Comparison of ENCODE assay signal across 8 mouse cellular contexts in the genomic region with DNA sequence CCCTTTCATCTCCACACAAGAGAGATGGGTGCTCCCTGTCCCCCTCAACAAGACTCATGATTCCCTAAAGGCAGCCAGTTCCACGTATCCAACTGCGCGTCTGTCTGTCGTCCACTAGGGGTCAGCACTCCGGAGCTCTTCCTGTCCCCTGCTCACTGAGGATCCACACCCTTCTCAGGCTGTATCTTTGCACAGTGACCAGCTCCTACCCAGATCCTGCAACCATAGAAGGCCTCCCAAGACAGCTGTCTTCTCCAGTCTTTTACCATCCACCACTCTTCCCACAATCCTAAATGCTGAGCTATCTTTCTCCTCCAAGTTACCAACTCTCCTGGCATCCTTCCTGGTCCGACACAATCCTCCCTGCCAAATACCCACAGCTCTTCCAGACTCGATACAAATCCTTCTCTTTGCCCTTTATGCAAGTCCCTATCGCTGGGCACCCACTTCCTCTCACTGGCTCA. TPM values are rescaled to one million over a fixed set of nuclear protein-coding genes. Genes with fewer than 3 reads are reported as not detected.
DNase-seq lines count a peak whose midpoint lies in the region; ATAC-seq and TF ChIP-seq lines count a peak whose summit lies in the region.

No protein-coding gene starts in this region.

- H3K79me2 ChIP-seq in C2C12 (ENCODE audit: control insufficient read depth, insufficient read depth): no peaks in the 10 kb centered on the region

- H3K9me3 ChIP-seq in forebrain, embryonic 13.5 days (replicated peaks): no peaks in the 10 kb centered on the region

- peak; percentile 17 for DNase-seq in adrenal gland, adult 2 months
- DNase-seq in adrenal gland, postnatal 25 days: no peak
- peak; percentile 28 for DNase-seq in c-Kit-positive CD71-negative TER-119-negative erythroid progenitor cells, embryonic 14.5 days (ENCODE audit: low read depth)
- DNase-seq in kidney, postnatal 14 days: peak; percentile 36
- DNase-seq in right cerebral cortex, postnatal 25 days: peak; percentile 64

- no peak overlapping the region for H3K27ac ChIP-seq in forebrain, embryonic 13.5 days

- no peak overlapping the region for H3K4me3 ChIP-seq in C2C12 (ENCODE audit: insufficient read depth, poor library complexity, severe bottlenecking)
- H3K4me3 ChIP-seq in forebrain, embryonic 13.5 days: no peak overlapping the region

- no peak overlapping the region for H3K9ac ChIP-seq in forebrain, embryonic 13.5 days

- H3K27me3 ChIP-seq in C2C12 (ENCODE audit: control insufficient read depth, insufficient read depth, insufficient read length): peaks cover 13% of the 10 kb centered on the region
- H3K27me3 ChIP-seq in forebrain, embryonic 13.5 days: no peaks in the 10 kb centered on the region

- 25% methylated on average over 8 of the region's 8 CpGs for WGBS in forebrain, embryonic 13.5 days

- no peaks in the 10 kb centered on the region for H3K36me3 ChIP-seq in C2C12 (ENCODE audit: control insufficient read depth, insufficient read depth)
- H3K36me3 ChIP-seq in forebrain, embryonic 13.5 days (ENCODE audit: poor library complexity, severe bottlenecking): no peaks in the 10 kb centered on the region

- no peak overlapping the region for H3K4me2 ChIP-seq in forebrain, embryonic 13.5 days

- H3ac ChIP-seq in C2C12 (ENCODE audit: control insufficient read depth, insufficient read length, low read depth): no peak overlapping the region

- peak; percentile 66 for ATAC-seq in forebrain, embryonic 13.5 days
- ATAC-seq in megakaryocyte, adult 5-6 weeks (ENCODE audit: poor library complexity, severe bottlenecking): peak; percentile 88

- peak; percentile 83 for TF ChIP-seq CTCF in C2C12 (IDR thresholded peaks at IDR 0.05; ENCODE audit: control insufficient read depth, insufficient read depth, insufficient read length)

- no peaks in the 10 kb centered on the region for H3K79me3 ChIP-seq in C2C12 (ENCODE audit: low read depth)

- no peaks in the 10 kb centered on the region for H3K4me1 ChIP-seq in forebrain, embryonic 13.5 days

TF ChIP-seq in C2C12, 6 proteins besides CTCF, POLR2A, EP300 and RAD21:
- TF ChIP-seq MYOD1 (IDR thresholded peaks at IDR 0.05; ENCODE audit: control insufficient read depth, insufficient read length, low read depth) (no peak), CEBPB (IDR thresholded peaks at IDR 0.05; ENCODE audit: low read depth) (no peak), USF1 (IDR thresholded peaks at IDR 0.05; ENCODE audit: low read depth) (no peak), MYOG (IDR thresholded peaks at IDR 0.05; ENCODE audit: control insufficient read depth, extremely low read depth, insufficient read length) (no peak), MAX (IDR thresholded peaks at IDR 0.05) (no peak), FOSL1 (IDR thresholded peaks at IDR 0.05; ENCODE audit: insufficient read depth, low read length, poor library complexity, severe bottlenecking) (no peak)

RNA-seq across cellular contexts. Expression of a gene that starts 12.0 kb away (rescaled TPM):
- total RNA-seq in adrenal gland, adult 2 months (2021): under 1 TPM; 0.52 to 0.66 TPM
- 0.13 and 0.67 TPM in 2 replicates for polyA plus RNA-seq in adrenal gland, adult 2 months (2012; rRNA removed)
- 1.3 and 1.6 TPM in 2 replicates for total RNA-seq in adrenal gland, postnatal 25 days (2021)
- polyA plus RNA-seq in C2C12 (2012; fragmentation: generic; extraction: Trizol): 0.01 TPM
- 24.1 and 31.1 TPM in 2 replicates for polyA plus RNA-seq in forebrain, embryonic 13.5 days (2015; fragmentation: Nextera tagmentation; extraction: Ambion mirVana)
- not detected in 2 replicates for total RNA-seq in megakaryocyte, adult 5-6 weeks (2015)
- not detected in 2 replicates for total RNA-seq in megakaryocyte, adult 5-6 weeks (2017)

RNA-seq across cellular contexts. Expression of a gene that starts 45.2 kb away (rescaled TPM):
- total RNA-seq in adrenal gland, adult 2 months (2021): 10 to 100 TPM; 16.9 to 18.2 TPM
- polyA plus RNA-seq in adrenal gland, adult 2 months (2012; rRNA removed): 12.5 and 15.4 TPM in 2 replicates
- 13.1 and 24.1 TPM in 2 replicates for total RNA-seq in adrenal gland, postnatal 25 days (2021)
- 2.5 TPM for polyA plus RNA-seq in C2C12 (2012; fragmentation: generic; extraction: Trizol)
- polyA plus RNA-seq in forebrain, embryonic 13.5 days (2015; fragmentation: Nextera tagmentation; extraction: Ambion mirVana): 34.1 and 39.3 TPM in 2 replicates
- total RNA-seq in megakaryocyte, adult 5-6 weeks (2015): 5.9 and 7.3 TPM in 2 replicates
- 10.1 and 23.8 TPM in 2 replicates for total RNA-seq in megakaryocyte, adult 5-6 weeks (2017)
